Mouse (Mus musculus) stomach, postnatal 0 days (tissue): Measurements from ENCODE around the gene Fgf14. TPM values are rescaled to one million over a fixed set of nuclear protein-coding genes. Genes with fewer than 3 reads are reported as not detected.
A peak's percentile ranks its signal among the peaks of the same experiment; 100 is the strongest.

Source experiments
- ATAC-seq: fragments of 200-750 bp; cut with Nextera tagmentation; 2 replicates; pipeline ENCODE4 v1.8.0; 2017; ENCODE audit not compliant: low FRiP score, low TSS enrichment
- DNase-seq: peaks from one replicate; pipeline ENCODE4 v3.0.0-alpha.2; 2016; ENCODE audit warnings: low spot score
- H3K27ac ChIP-seq: fragments of 300-500 bp; sonication (generic); replicated peaks from 2 replicates; pipeline ENCODE4 v1.5.1; 2014; ENCODE audit warnings: mild to moderate bottlenecking, control low read depth
- H3K27me3 ChIP-seq: fragments of 300-500 bp; sonication (generic); 2 replicates; pipeline ENCODE4 v1.6.1; 2014; ENCODE audit warnings: low read length; ENCODE audit not compliant: control insufficient read depth, insufficient read depth
- H3K36me3 ChIP-seq: fragments of 300-500 bp; sonication (generic); 2 replicates; pipeline ENCODE4 v1.6.1; 2014; ENCODE audit warnings: low read length, mixed read lengths; ENCODE audit not compliant: control insufficient read depth, insufficient read depth
- H3K4me1 ChIP-seq: fragments of 300-500 bp; sonication (generic); replicated peaks from 2 replicates; pipeline ENCODE4 v1.6.1; 2014; ENCODE audit warnings: antibody characterized with exemption; ENCODE audit not compliant: control insufficient read depth, insufficient read depth
- H3K4me2 ChIP-seq: fragments of 300-500 bp; sonication (generic); replicated peaks from 2 replicates; pipeline ENCODE4 v1.6.1; 2014; ENCODE audit warnings: low read depth, mild to moderate bottlenecking, control low read depth, moderate library complexity
- H3K4me3 ChIP-seq: fragments of 300-500 bp; sonication (generic); 2 replicates; pipeline ENCODE4 v1.5.1; 2014; ENCODE audit warnings: low read depth, low read length, control low read depth
- H3K9ac ChIP-seq: fragments of 300-500 bp; sonication (generic); 2 replicates; pipeline ENCODE4 v1.6.1; 2014; ENCODE audit warnings: mild to moderate bottlenecking, low read length, control low read depth, mixed read lengths
- H3K9me3 ChIP-seq: fragments of 300-500 bp; sonication (generic); 2 replicates; pipeline ENCODE4 v1.6.1; 2016; ENCODE audit warnings: low read length; ENCODE audit not compliant: control insufficient read depth
- CTCF ChIP-seq: IDR thresholded peaks from 2 replicates; pipeline ENCODE4 v1.5.1; 2016; ENCODE audit warnings: antibody characterized with exemption, low read depth, mild to moderate bottlenecking, moderate library complexity
- EP300 ChIP-seq: optimal IDR thresholded peaks from 2 replicates; pipeline ENCODE3; 2016; ENCODE audit warnings: antibody characterized with exemption
- WGBS: fragments of 180-500 bp; shearing (Covaris S2); extraction: QIAGEN DNeasy Blood & Tissue Kit; methylation state at CpG from one replicate; pipeline ENCODE4 v1.1.7; 2014; 5-methylcytosine and 5-hydroxymethylcytosine counted together
- polyA plus RNA-seq: library from polyadenylated mRNA; unstranded; fragments of >200 nt; fragmentation: Nextera tagmentation; extraction: Ambion mirVana; gene quantifications from 2 replicates; pipeline ENCODE4 v1.2.1, GENCODE M21; 2015

The Fgf14 gene
- polyA plus RNA-seq, 1 experiment from 2014 or later, result 1.3 TPM

DNA sequence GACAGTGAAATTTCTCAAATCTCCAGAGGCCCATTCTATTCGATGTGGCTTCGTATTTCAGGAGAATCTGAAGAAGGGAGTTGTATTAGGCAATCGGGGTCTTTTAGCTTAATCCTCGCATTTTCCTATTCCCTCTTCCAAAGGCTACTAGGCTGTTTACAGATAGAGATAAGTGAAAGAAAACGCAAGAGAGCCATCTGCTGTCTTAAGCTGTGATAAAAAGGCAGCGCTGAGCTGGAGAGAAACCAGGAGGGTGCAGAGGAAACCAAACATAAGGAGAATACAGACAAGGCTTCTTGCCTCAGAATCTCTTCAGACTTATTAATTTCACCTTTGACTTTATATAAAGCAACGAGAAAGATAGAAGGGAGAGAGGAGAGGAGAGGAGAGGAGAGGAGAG, 481.1 kb downstream of the Fgf14 start:
- Histone ChIP-seq H3K4me2 (no peak overlapping the region), H3K9me3 (no peaks in the 10 kb centered on the region), H3K4me1 (no peaks in the 10 kb centered on the region), H3K4me3 (no peak overlapping the region), H3K27me3 (no peaks in the 10 kb centered on the region), H3K27ac (no peak overlapping the region), H3K36me3 (no peaks in the 10 kb centered on the region), H3K9ac (no peak overlapping the region)
- DNase-seq (no peak), ATAC-seq (no peak)
- WGBS, result 11% methylated on average over 7 of the region's 7 CpGs
- no peak for TF ChIP-seq EP300
- peak; percentile 43 for TF ChIP-seq CTCF

DNA sequence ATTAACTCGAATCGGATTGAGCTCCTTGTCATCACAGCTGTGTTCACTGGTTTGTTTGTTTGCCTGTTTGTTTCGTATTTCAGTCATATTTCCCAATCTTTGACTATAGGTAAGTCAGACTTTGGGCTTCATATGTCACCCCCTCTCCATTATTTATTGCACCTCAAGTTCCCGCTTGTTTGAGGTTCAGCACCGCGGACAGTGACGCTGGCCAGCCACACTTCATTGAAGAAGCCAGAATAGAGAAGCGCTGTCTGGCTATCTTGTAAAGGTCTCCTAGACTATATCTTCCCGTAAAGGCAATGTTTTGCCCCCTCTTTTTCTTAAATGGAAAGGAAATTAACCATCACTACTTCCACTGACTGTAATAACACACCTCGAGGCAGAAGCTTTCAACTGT, 481.6 kb downstream of the Fgf14 start:
- DNase-seq (peak; percentile 38), ATAC-seq (no peak)
- TF ChIP-seq CTCF, result no peak
- TF ChIP-seq EP300, result no peak

DNA sequence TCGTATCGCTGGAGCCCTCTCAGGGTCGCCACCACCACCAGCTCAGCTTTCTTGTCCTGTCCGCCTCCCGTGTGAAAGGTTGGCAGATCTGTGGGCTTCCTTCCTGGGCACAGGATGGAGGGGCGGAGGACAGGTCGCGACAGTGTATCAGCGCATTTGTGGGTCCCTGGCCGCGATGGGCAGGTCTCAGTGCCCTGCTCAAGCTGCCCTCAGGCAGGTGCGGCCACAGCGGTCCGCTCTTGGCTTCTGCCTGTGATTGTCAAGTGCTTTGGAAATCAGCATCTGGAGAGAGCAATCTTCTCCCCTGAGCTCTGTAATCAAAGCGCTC, 484.1 kb downstream of the Fgf14 start:
- H3K9me3 ChIP-seq, result no peaks in the 10 kb centered on the region
- no peaks in the 10 kb centered on the region for H3K27me3 ChIP-seq
- no peak for TF ChIP-seq EP300
- no peak overlapping the region for H3K9ac ChIP-seq
- no peaks in the 10 kb centered on the region for H3K4me1 ChIP-seq
- no peak overlapping the region for H3K4me3 ChIP-seq
- ATAC-seq (no peak), DNase-seq (peak; percentile 14)
- peak overlapping the region; percentile 47 for H3K4me2 ChIP-seq
- H3K36me3 ChIP-seq, result no peaks in the 10 kb centered on the region
- no peak overlapping the region for H3K27ac ChIP-seq
- 6% methylated on average over 10 of the region's 15 CpGs for WGBS

More for the DNA sequence above, 481.6 kb downstream of the Fgf14 start:
- Histone ChIP-seq H3K9me3 (no peaks in the 10 kb centered on the region), H3K4me2 (no peak overlapping the region), H3K4me3 (no peak overlapping the region), H3K27ac (no peak overlapping the region), H3K4me1 (no peaks in the 10 kb centered on the region), H3K27me3 (no peaks in the 10 kb centered on the region), H3K9ac (no peak overlapping the region), H3K36me3 (no peaks in the 10 kb centered on the region)
- WGBS, result 27% methylated on average over 10 of the region's 10 CpGs

DNA sequence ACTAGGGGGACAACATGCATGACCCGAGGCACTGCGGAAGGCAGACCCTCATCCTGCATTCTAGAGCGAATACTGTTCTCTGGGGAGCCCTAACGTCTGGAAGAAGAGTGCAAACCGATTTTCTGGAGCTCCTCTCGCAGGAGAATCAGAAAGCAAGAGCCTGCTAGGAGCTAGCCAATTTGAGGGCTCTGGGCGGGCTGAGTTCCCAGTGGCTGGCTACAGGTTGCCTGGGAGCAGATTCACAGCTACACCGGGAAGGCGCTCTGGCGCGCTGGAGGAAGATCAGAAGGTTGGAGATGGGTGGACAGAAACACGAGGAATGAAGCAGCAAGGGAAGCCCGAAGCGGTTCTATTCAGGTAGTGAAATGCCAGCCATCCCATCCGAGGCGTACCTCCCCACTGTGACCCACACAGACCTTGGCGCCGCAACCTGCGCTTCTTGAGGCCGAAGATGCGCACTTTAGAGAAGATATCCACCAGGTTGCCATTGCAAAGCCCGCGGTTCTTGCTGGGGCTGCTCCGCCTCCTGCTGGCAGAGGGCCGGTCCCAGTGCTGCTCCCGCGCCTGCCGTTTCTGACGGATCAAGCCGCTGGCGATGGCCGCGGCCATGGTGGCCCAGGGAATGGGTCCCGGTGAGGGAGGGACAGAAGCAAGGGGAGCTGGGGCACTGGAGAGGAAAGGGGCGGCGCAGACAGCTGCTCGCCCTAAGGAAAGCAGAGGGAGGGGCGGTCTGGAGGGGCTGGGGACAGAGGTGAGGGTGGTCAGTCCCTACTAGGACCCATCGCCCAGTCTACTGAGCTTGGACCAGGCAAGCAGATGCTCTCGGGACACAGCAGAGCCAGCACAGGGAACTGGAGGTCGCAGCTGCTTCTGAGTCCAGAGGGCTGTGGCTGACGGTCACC, 484.8 kb downstream of the Fgf14 start:
- H3K4me1 ChIP-seq, result no peaks in the 10 kb centered on the region
- H3K9ac ChIP-seq, result 0 out of 2 replicates have a peak overlapping the region, but pooled peaks have one; percentile 8
- H3K9me3 ChIP-seq, result no peaks in the 10 kb centered on the region
- ATAC-seq (peak; percentile 49; the same call in 1 of the 2 replicates), DNase-seq (peak; percentile 42)
- no peaks in the 10 kb centered on the region for H3K27me3 ChIP-seq
- no peaks in the 10 kb centered on the region for H3K36me3 ChIP-seq
- H3K27ac ChIP-seq, result no peak overlapping the region
- TF ChIP-seq EP300 (no peak), CTCF (peak; percentile 63)
- H3K4me2 ChIP-seq, result peak overlapping the region; percentile 47
- 2% methylated on average over 41 of the region's 42 CpGs for WGBS
- peak overlapping the region; percentile 24 for H3K4me3 ChIP-seq

DNA sequence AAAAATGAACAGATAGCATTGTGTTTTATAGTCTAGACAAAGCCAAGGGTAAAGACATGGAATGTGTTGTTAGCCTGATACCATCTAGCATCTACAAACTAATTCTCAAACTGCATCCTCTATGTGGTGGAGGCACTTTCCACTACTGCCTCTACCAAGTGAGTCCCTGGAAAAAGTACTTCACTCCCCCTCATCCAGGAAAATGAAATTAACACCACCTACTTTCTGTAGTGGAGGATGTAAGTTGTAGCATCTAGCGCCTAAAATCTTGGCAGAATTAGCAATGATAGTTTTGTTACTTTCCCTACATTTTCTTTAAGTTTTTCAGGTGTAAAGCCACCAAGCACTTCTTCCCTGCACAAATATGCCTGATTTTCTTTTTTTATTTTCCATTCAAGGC, 496.7 kb downstream of the Fgf14 start:
- Histone ChIP-seq H3K4me1 (no peaks in the 10 kb centered on the region), H3K4me2 (no peak overlapping the region), H3K36me3 (no peaks in the 10 kb centered on the region), H3K9me3 (no peaks in the 10 kb centered on the region), H3K27me3 (no peaks in the 10 kb centered on the region), H3K4me3 (no peak overlapping the region), H3K9ac (no peak overlapping the region), H3K27ac (no peak overlapping the region)
- DNase-seq (no peak), ATAC-seq (no peak)
- 73% methylated on average over 1 of the region's 1 CpGs for WGBS
- TF ChIP-seq CTCF, result no peak
- no peak for TF ChIP-seq EP300

DNA sequence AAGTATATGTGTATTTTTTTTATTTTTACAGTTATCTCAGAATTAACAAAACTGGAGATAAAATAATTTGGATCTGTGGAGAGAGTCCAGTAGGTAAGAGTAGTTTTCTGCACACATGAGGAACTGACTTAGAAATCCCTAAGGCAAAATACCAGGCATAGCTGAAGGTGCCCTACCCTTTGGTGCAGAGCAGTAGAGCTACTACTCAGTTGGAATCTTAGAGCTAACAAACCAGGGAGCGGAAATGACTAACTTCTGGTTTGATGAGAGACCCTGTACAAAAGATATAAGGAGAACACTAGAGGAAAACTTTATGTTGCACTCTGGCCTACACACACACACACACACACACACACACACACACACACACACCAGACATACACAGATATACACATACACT, 502.8 kb downstream of the Fgf14 start:
- TF ChIP-seq EP300 (no peak), CTCF (no peak)

More for the DNA sequence above, 502.8 kb downstream of the Fgf14 start:
- Histone ChIP-seq H3K9me3 (no peaks in the 10 kb centered on the region), H3K36me3 (no peaks in the 10 kb centered on the region), H3K9ac (no peak overlapping the region), H3K4me1 (no peaks in the 10 kb centered on the region), H3K4me2 (no peak overlapping the region), H3K4me3 (no peak overlapping the region), H3K27ac (no peak overlapping the region), H3K27me3 (no peaks in the 10 kb centered on the region)
- 95% methylated on average over 1 of the region's 1 CpGs for WGBS
- ATAC-seq (no peak), DNase-seq (no peak)
